Mouse (Mus musculus): ENCODE results near the gene Gm20388. TPM values are rescaled to one million over a fixed set of nuclear protein-coding genes. Genes with fewer than 3 reads are reported as not detected.

Gm20388 gene
- polyA plus RNA-seq, 1 experiment from 2014 or later, result not detected

DNA sequence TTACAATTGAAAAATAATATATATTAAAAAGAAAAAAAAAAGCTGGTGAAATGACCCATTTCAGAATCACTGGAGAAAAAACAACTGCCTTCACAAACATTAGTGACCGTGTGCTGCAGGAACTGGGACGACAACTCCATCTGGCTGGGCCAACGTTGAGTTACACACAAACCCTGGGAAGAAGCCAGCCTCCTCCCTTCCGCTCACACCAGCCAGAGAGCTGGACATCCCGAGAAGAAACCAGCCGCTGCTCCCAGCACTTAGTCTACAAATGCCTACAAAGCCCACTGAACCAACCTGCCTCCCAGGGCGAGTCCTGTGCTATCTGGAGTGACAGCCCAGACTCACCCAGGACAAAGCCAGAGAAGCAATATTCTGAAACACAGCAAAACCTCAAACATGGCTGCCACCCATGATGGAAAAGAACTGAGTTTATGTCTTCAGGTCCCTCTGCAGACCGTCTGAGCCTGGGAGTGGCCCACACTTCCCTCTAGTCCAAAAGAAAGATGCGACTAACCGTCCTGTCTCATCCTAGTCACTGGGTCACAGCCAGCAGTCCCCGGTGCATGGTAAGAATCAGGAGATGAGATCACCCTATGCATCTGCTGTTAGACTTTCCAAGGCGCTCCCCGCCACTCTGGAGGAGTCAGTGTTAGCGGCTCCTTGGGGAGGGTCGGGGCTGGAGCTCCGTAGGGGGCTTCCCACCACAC, 1651.2 kb downstream of the Gm20388 start:
- H3K4me3 ChIP-seq (ENCODE audit: low read depth, low read length), result no peak overlapping the region
- 92% methylated on average over 16 of the region's 16 CpGs for WGBS
- H3K36me3 ChIP-seq (ENCODE audit: control insufficient read depth, insufficient read depth, low read length), result peaks cover 5% of the 10 kb centered on the region; the same call in 1 of the 2 replicates
- H3K9me3 ChIP-seq (ENCODE audit: control insufficient read depth, low read length), result no peaks in the 10 kb centered on the region
- no peak overlapping the region for H3K9ac ChIP-seq (ENCODE audit: low read length)
- ATAC-seq (ENCODE audit: insufficient number of reproducible peaks, low FRiP score, low TSS enrichment, low read depth), result no peak
- H3K27me3 ChIP-seq (ENCODE audit: control insufficient read depth, insufficient read depth, low read length), result no peaks in the 10 kb centered on the region
- no peaks in the 10 kb centered on the region for H3K4me1 ChIP-seq (ENCODE audit: control insufficient read depth, insufficient read depth, low read length)
- DNase-seq (ENCODE audit: low spot score), result no peak
- no peak overlapping the region for H3K27ac ChIP-seq (replicated peaks; ENCODE audit: low read depth, low read length)
- no peak overlapping the region for H3K4me2 ChIP-seq (ENCODE audit: low read depth, severe bottlenecking)

GRCm38 (mm10) chr8:121562941-121563351, 1652.3 kb downstream of the Gm20388 start:
- no peak overlapping the region for H3K4me3 ChIP-seq (ENCODE audit: low read depth, low read length)
- ATAC-seq (ENCODE audit: insufficient number of reproducible peaks, low FRiP score, low TSS enrichment, low read depth), result no peak
- H3K4me1 ChIP-seq (ENCODE audit: control insufficient read depth, insufficient read depth, low read length), result no peaks in the 10 kb centered on the region
- no peaks in the 10 kb centered on the region for H3K9me3 ChIP-seq (ENCODE audit: control insufficient read depth, low read length)
- H3K27me3 ChIP-seq (ENCODE audit: control insufficient read depth, insufficient read depth, low read length), result no peaks in the 10 kb centered on the region
- peaks cover 5% of the 10 kb centered on the region; the same call in 1 of the 2 replicates for H3K36me3 ChIP-seq (ENCODE audit: control insufficient read depth, insufficient read depth, low read length)
- WGBS, result 85% methylated on average over 9 of the region's 9 CpGs
- H3K9ac ChIP-seq (ENCODE audit: low read length), result no peak overlapping the region
- H3K27ac ChIP-seq (replicated peaks; ENCODE audit: low read depth, low read length), result no peak overlapping the region
- H3K4me2 ChIP-seq (ENCODE audit: low read depth, severe bottlenecking), result no peak overlapping the region
- no peak for DNase-seq (ENCODE audit: low spot score)

DNA sequence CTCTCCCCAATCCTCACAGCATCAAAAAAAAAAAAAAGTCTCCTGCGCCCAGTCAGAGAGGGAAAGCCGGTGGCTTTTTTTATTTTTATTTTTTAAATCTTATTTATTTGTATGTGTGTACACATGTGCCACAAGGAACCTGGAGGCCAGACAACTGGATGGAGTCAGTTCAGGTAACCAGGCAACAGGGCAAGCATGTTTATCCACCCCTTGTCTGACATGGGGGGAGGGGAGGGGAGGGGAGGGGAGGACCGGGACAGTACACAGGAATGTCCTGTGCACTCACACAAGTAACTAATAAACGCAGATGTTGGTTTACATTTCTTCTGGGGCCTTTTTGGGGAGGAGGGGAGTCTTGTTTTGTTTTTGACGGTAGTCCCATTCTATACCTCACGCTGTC, 1653.1 kb downstream of the Gm20388 start:
- no peak overlapping the region for H3K4me3 ChIP-seq (ENCODE audit: low read depth, low read length)
- 88% methylated on average over 6 of the region's 6 CpGs for WGBS
- no peaks in the 10 kb centered on the region for H3K9me3 ChIP-seq (ENCODE audit: control insufficient read depth, low read length)
- H3K4me1 ChIP-seq (ENCODE audit: control insufficient read depth, insufficient read depth, low read length), result no peaks in the 10 kb centered on the region
- no peak for ATAC-seq (ENCODE audit: insufficient number of reproducible peaks, low FRiP score, low TSS enrichment, low read depth)
- no peak overlapping the region for H3K9ac ChIP-seq (ENCODE audit: low read length)
- no peaks in the 10 kb centered on the region for H3K27me3 ChIP-seq (ENCODE audit: control insufficient read depth, insufficient read depth, low read length)
- no peak overlapping the region for H3K4me2 ChIP-seq (ENCODE audit: low read depth, severe bottlenecking)
- no peak for DNase-seq (ENCODE audit: low spot score)
- peaks cover 5% of the 10 kb centered on the region; the same call in 1 of the 2 replicates for H3K36me3 ChIP-seq (ENCODE audit: control insufficient read depth, insufficient read depth, low read length)
- no peak overlapping the region for H3K27ac ChIP-seq (replicated peaks; ENCODE audit: low read depth, low read length)

DNA sequence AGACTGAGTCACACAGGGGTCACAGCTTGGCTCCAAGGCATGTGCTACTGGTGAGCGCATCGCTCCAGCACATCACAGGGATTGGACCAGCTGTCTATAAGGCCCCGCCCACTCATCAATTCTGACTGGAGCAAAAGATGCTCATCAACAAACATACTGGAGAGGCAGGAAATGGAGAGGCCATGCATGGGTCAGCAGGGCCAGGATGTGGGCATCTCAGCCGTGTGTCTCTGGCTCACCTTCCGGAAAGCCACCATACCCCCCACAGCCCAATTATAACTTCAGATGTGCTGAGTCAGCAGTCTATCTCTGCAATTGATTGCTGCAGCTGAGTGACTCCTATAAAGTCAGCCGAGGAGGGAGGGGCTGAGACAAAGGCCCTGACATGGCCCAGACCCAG, 1657.7 kb downstream of the Gm20388 start:
- H3K27ac ChIP-seq (replicated peaks; ENCODE audit: low read depth, low read length), result no peak overlapping the region
- no peaks in the 10 kb centered on the region for H3K36me3 ChIP-seq (ENCODE audit: control insufficient read depth, insufficient read depth, low read length)
- DNase-seq (ENCODE audit: low spot score) (no peak), ATAC-seq (ENCODE audit: insufficient number of reproducible peaks, low FRiP score, low TSS enrichment, low read depth) (no peak)
- no peak overlapping the region for H3K9ac ChIP-seq (ENCODE audit: low read length)
- no peaks in the 10 kb centered on the region for H3K4me1 ChIP-seq (ENCODE audit: control insufficient read depth, insufficient read depth, low read length)
- H3K27me3 ChIP-seq (ENCODE audit: control insufficient read depth, insufficient read depth, low read length), result no peaks in the 10 kb centered on the region
- WGBS, result 76% methylated on average over 6 of the region's 6 CpGs
- no peaks in the 10 kb centered on the region for H3K9me3 ChIP-seq (ENCODE audit: control insufficient read depth, low read length)
- H3K4me3 ChIP-seq (ENCODE audit: low read depth, low read length), result no peak overlapping the region
- no peak overlapping the region for H3K4me2 ChIP-seq (ENCODE audit: low read depth, severe bottlenecking)

DNA sequence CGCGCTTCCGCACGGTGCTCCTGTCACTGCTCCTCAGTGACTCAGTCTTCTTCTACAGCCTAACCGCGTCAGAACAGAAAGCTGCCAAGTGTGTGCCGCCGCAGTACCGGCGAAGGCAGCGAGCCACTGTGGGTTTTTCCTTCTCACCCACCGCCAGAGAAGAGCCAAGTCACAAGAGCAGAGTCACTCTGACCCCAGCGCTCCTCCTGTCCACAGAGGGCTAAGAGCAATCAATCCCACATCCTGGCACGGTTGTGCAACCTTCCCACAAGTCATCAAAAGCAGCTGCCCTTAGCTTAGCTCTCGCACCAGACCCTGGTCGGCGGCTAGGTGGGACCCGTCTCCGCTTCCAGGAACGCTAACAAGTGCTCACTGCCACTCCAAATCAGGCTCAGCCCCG, 1659.7 kb downstream of the Gm20388 start:
- DNase-seq (ENCODE audit: low spot score), result no peak
- Histone ChIP-seq H3K27ac (replicated peaks; ENCODE audit: low read depth, low read length) (no peak overlapping the region), H3K4me2 (ENCODE audit: low read depth, severe bottlenecking) (no peak overlapping the region), H3K36me3 (ENCODE audit: control insufficient read depth, insufficient read depth, low read length) (no peaks in the 10 kb centered on the region), H3K4me1 (ENCODE audit: control insufficient read depth, insufficient read depth, low read length) (no peaks in the 10 kb centered on the region), H3K27me3 (ENCODE audit: control insufficient read depth, insufficient read depth, low read length) (no peaks in the 10 kb centered on the region), H3K9ac (ENCODE audit: low read length) (no peak overlapping the region), H3K4me3 (ENCODE audit: low read depth, low read length) (no peak overlapping the region), H3K9me3 (ENCODE audit: control insufficient read depth, low read length) (no peaks in the 10 kb centered on the region)
- no peak for ATAC-seq (ENCODE audit: insufficient number of reproducible peaks, low FRiP score, low TSS enrichment, low read depth)
- WGBS, result 85% methylated on average over 21 of the region's 21 CpGs

GRCm38 (mm10) chr8:121570801-121571200, 1660.2 kb downstream of the Gm20388 start:
- ATAC-seq (ENCODE audit: insufficient number of reproducible peaks, low FRiP score, low TSS enrichment, low read depth), result no peak
- no peak overlapping the region for H3K4me3 ChIP-seq (ENCODE audit: low read depth, low read length)
- WGBS, result 79% methylated on average over 17 of the region's 17 CpGs

GRCm38 (mm10) chr8:121572121-121572520, 1661.5 kb downstream of the Gm20388 start:
- H3K4me3 ChIP-seq (ENCODE audit: low read depth, low read length), result no peak overlapping the region
- DNase-seq (ENCODE audit: low spot score) (no peak), ATAC-seq (ENCODE audit: insufficient number of reproducible peaks, low FRiP score, low TSS enrichment, low read depth) (no peak)
- H3K4me1 ChIP-seq (ENCODE audit: control insufficient read depth, insufficient read depth, low read length), result peaks cover 6% of the 10 kb centered on the region
- H3K4me2 ChIP-seq (ENCODE audit: low read depth, severe bottlenecking), result no peak overlapping the region
- no peaks in the 10 kb centered on the region for H3K9me3 ChIP-seq (ENCODE audit: control insufficient read depth, low read length)
- no peak overlapping the region for H3K9ac ChIP-seq (ENCODE audit: low read length)
- 76% methylated on average over 7 of the region's 7 CpGs for WGBS
- H3K27ac ChIP-seq (replicated peaks; ENCODE audit: low read depth, low read length), result no peak overlapping the region
- no peaks in the 10 kb centered on the region for H3K27me3 ChIP-seq (ENCODE audit: control insufficient read depth, insufficient read depth, low read length)
- no peaks in the 10 kb centered on the region for H3K36me3 ChIP-seq (ENCODE audit: control insufficient read depth, insufficient read depth, low read length)

More at GRCm38 (mm10) chr8:121570801-121571200, 1660.2 kb downstream of the Gm20388 start:
- H3K4me1 ChIP-seq (ENCODE audit: control insufficient read depth, insufficient read depth, low read length), result no peaks in the 10 kb centered on the region
- no peak overlapping the region for H3K4me2 ChIP-seq (ENCODE audit: low read depth, severe bottlenecking)
- H3K36me3 ChIP-seq (ENCODE audit: control insufficient read depth, insufficient read depth, low read length), result no peaks in the 10 kb centered on the region
- H3K27me3 ChIP-seq (ENCODE audit: control insufficient read depth, insufficient read depth, low read length), result no peaks in the 10 kb centered on the region
- no peak for DNase-seq (ENCODE audit: low spot score)
- H3K27ac ChIP-seq (replicated peaks; ENCODE audit: low read depth, low read length), result no peak overlapping the region
- H3K9me3 ChIP-seq (ENCODE audit: control insufficient read depth, low read length), result no peaks in the 10 kb centered on the region
- no peak overlapping the region for H3K9ac ChIP-seq (ENCODE audit: low read length)

- Histone ChIP-seq H3K4me1 (ENCODE audit: control insufficient read depth, insufficient read depth, low read length) (peaks cover 14% of the 10 kb centered on the region), H3K4me3 (ENCODE audit: low read depth, low read length) (no peak overlapping the region), H3K27ac (replicated peaks; ENCODE audit: low read depth, low read length) (no peak overlapping the region), H3K4me2 (ENCODE audit: low read depth, severe bottlenecking) (no peak overlapping the region), H3K27me3 (ENCODE audit: control insufficient read depth, insufficient read depth, low read length) (no peaks in the 10 kb centered on the region), H3K9me3 (ENCODE audit: control insufficient read depth, low read length) (no peaks in the 10 kb centered on the region), H3K9ac (ENCODE audit: low read length) (no peak overlapping the region), H3K36me3 (ENCODE audit: control insufficient read depth, insufficient read depth, low read length) (no peaks in the 10 kb centered on the region)
- DNase-seq (ENCODE audit: low spot score) (no peak), ATAC-seq (ENCODE audit: insufficient number of reproducible peaks, low FRiP score, low TSS enrichment, low read depth) (no peak)
- WGBS, result 48% methylated on average over 3 of the region's 3 CpGs
Measured at GRCm38 (mm10) chr8:121573275-121573674, 1662.6 kb downstream of the Gm20388 start.

- Histone ChIP-seq H3K4me3 (ENCODE audit: low read depth, low read length) (no peak overlapping the region), H3K27me3 (ENCODE audit: control insufficient read depth, insufficient read depth, low read length) (no peaks in the 10 kb centered on the region), H3K4me1 (ENCODE audit: control insufficient read depth, insufficient read depth, low read length) (peaks cover 14% of the 10 kb centered on the region), H3K4me2 (ENCODE audit: low read depth, severe bottlenecking) (no peak overlapping the region), H3K27ac (replicated peaks; ENCODE audit: low read depth, low read length) (no peak overlapping the region), H3K36me3 (ENCODE audit: control insufficient read depth, insufficient read depth, low read length) (no peaks in the 10 kb centered on the region), H3K9me3 (ENCODE audit: control insufficient read depth, low read length) (no peaks in the 10 kb centered on the region), H3K9ac (ENCODE audit: low read length) (no peak overlapping the region)
- 69% methylated on average over 3 of the region's 3 CpGs for WGBS
- ATAC-seq (ENCODE audit: insufficient number of reproducible peaks, low FRiP score, low TSS enrichment, low read depth) (no peak), DNase-seq (ENCODE audit: low spot score) (no peak)
Measured at GRCm38 (mm10) chr8:121575661-121576060, 1665.0 kb downstream of the Gm20388 start.
